Mouse (Mus musculus) thymus, adult 2 months (tissue): ENCODE data around the gene Nphs1.

ENCODE experiments used
- CTCF ChIP-seq: fragments of 200-500 bp; IDR thresholded peaks from 2 replicates; pipeline ENCODE4 v1.5.1; 2012; ENCODE audit warnings: mild to moderate bottlenecking, control low read depth, low read length, moderate library complexity, borderline replicate concordance; ENCODE audit not compliant: control insufficient read depth, poor library complexity, insufficient read depth; ENCODE audit errors: extremely low read depth
- POLR2A ChIP-seq: fragments of 200-500 bp; IDR thresholded peaks from 2 replicates; pipeline ENCODE4 v1.6.1; 2012; ENCODE audit warnings: mild to moderate bottlenecking, low read length, control low read depth, moderate library complexity; ENCODE audit not compliant: control insufficient read depth, poor library complexity, insufficient read depth; ENCODE audit errors: extremely low read depth

GRCm38 (mm10) chr7:30420673-30421072 lies 37.4 kb upstream of the Nphs1 start:
- TF ChIP-seq POLR2A, result no peak
- no peak for TF ChIP-seq CTCF
